Mouse (Mus musculus) MEL (cell line): ENCODE measurements around the gene Atxn7.

Source experiments
- BHLHE40 ChIP-seq: IDR thresholded peaks from 2 replicates; pipeline ENCODE4 v1.6.1; 2012; ENCODE audit warnings: low read depth, mild to moderate bottlenecking, inconsistent platforms, low read length, improper control_type of control experiment, borderline replicate concordance
- CHD2 ChIP-seq: IDR thresholded peaks from 2 replicates; pipeline ENCODE4 v1.6.1; 2011; ENCODE audit warnings: low read length, improper control_type of control experiment
- CTCF ChIP-seq, 3 experiments: IDR thresholded peaks in 2 of 3; conservative IDR thresholded peaks in 1 of 3; 2 replicates each; pipeline ENCODE4 v1.5.1; 2011 to 2012; ENCODE audit warnings: low read length in 3 of 3, low read depth in 2 of 3, mild to moderate bottlenecking in 2 of 3, improper control_type of control experiment in 1 of 3, inconsistent platforms in 1 of 3, mixed read lengths in 1 of 3, moderate library complexity in 1 of 3; ENCODE audit not compliant: control insufficient read depth in 1 of 3, insufficient read depth in 1 of 3, poor library complexity in 1 of 3, severe bottlenecking in 1 of 3
- GATA1 ChIP-seq: IDR thresholded peaks from 2 replicates; pipeline ENCODE4 v1.6.1; 2011; ENCODE audit warnings: low read depth, low read length, improper control_type of control experiment
- JUND ChIP-seq: IDR thresholded peaks from 2 replicates; pipeline ENCODE4 v1.6.1; 2011; ENCODE audit warnings: low read depth, mild to moderate bottlenecking, improper control_type of control experiment, low read length
- MYC ChIP-seq: IDR thresholded peaks from 2 replicates; pipeline ENCODE4 v1.6.1; 2011; ENCODE audit warnings: low read depth, mild to moderate bottlenecking, low read length, improper control_type of control experiment, moderate library complexity
- POLR2A ChIP-seq, 2 experiments: IDR thresholded peaks; 2 replicates each; pipeline ENCODE4 v1.6.1; 2011 to 2012; ENCODE audit warnings: low read length in 2 of 2, mild to moderate bottlenecking in 2 of 2, control low read depth in 1 of 2, improper control_type of control experiment in 1 of 2, low read depth in 1 of 2, moderate library complexity in 1 of 2; ENCODE audit not compliant: control insufficient read depth in 1 of 2, insufficient read depth in 1 of 2, poor library complexity in 1 of 2
- SMC3 ChIP-seq: IDR thresholded peaks from 2 replicates; pipeline ENCODE4 v1.6.1; 2011; ENCODE audit warnings: low read depth, low read length, improper control_type of control experiment

- TF ChIP-seq MYC = no peak
- TF ChIP-seq SMC3 = no peak
- TF ChIP-seq BHLHE40 = no peak
- TF ChIP-seq CHD2 = no peak
- TF ChIP-seq CTCF (IDR thresholded peaks at IDR 0.05 in 2 of 3, conservative IDR thresholded peaks at IDR 0.05 in 1 of 3; ENCODE audit: control insufficient read depth in 1 of 3, insufficient read depth in 1 of 3, low read depth in 2 of 3, low read length in 3 of 3, poor library complexity in 1 of 3, severe bottlenecking in 1 of 3) = no peak
- 0 out of 2 replicates have a peak, but pooled peaks have one; percentile 4 for TF ChIP-seq GATA1
- no peak for TF ChIP-seq POLR2A (IDR thresholded peaks at IDR 0.05; ENCODE audit: control insufficient read depth in 1 of 2, insufficient read depth in 1 of 2, low read depth in 1 of 2, low read length in 2 of 2, poor library complexity in 1 of 2)
- TF ChIP-seq JUND = no peak
Measured at GRCm38 (mm10) chr14:14036352-14036751, 75.1 kb downstream of the Atxn7 start.
